Mouse (Mus musculus): ENCODE measurements around the gene Hmgcl. TPM values are rescaled to one million over a fixed set of nuclear protein-coding genes. Genes with fewer than 3 reads are reported as not detected.

The Hmgcl gene
- polyA plus RNA-seq (2015; fragmentation: Nextera tagmentation; extraction: Ambion mirVana), result 77.9 and 85.9 TPM in 2 replicates

GRCm38 (mm10) chr4:135946278-135946658 lies at the start of gene Hmgcl:
Gene Hmgcl (plus strand): TSS chr4:135946448.

GRCm38 (mm10) chr4:135920304-135921241 lies 25.7 kb upstream of the Hmgcl start, which contains the start of gene Fuca1:
Gene Fuca1 (plus strand): TSS chr4:135920735.

GRCm38 (mm10) chr4:135963457-135964193 lies 17.4 kb downstream of the Hmgcl start, which contains the start of gene Gale:
Gene Gale (plus strand): TSS chr4:135963727.

GRCm38 (mm10) chr4:135972556-135972906 lies 26.3 kb downstream of the Hmgcl start, which contains the start of gene Lypla2:
Gene Lypla2 (minus strand): TSS chr4:135972626.

GRCm38 (mm10) chr4:135986943-135987710 lies 40.9 kb downstream of the Hmgcl start, which contains the start of gene Pithd1:
Gene Pithd1 (minus strand): TSS chr4:135987264.

Other genes starting within 250 kb of the Hmgcl start
- 0.07 TPM in 1 of 2 replicates, not detected in the other for gene Il22ra1, start 218.3 kb upstream of the Hmgcl start, polyA plus RNA-seq (2015; fragmentation: Nextera tagmentation; extraction: Ambion mirVana)
- gene Myom3, start 186.7 kb upstream of the Hmgcl start, polyA plus RNA-seq (2015; fragmentation: Nextera tagmentation; extraction: Ambion mirVana), result 0.25 and 0.33 TPM in 2 replicates
- gene Srsf10, start 90.7 kb upstream of the Hmgcl start, polyA plus RNA-seq (2015; fragmentation: Nextera tagmentation; extraction: Ambion mirVana), result 169 and 170 TPM in 2 replicates
- 102 and 106 TPM in 2 replicates for gene Pnrc2, start 72.6 kb upstream of the Hmgcl start, polyA plus RNA-seq (2015; fragmentation: Nextera tagmentation; extraction: Ambion mirVana)
- gene Cnr2, start 51.1 kb upstream of the Hmgcl start, polyA plus RNA-seq (2015; fragmentation: Nextera tagmentation; extraction: Ambion mirVana), result 5.4 and 6.6 TPM in 2 replicates
- 51.0 and 58.0 TPM in 2 replicates for gene Fuca1, start 25.7 kb upstream of the Hmgcl start, polyA plus RNA-seq (2015; fragmentation: Nextera tagmentation; extraction: Ambion mirVana)
- gene Gale, start 17.3 kb downstream of the Hmgcl start, polyA plus RNA-seq (2015; fragmentation: Nextera tagmentation; extraction: Ambion mirVana), result 15.1 and 15.9 TPM in 2 replicates
- 68.9 and 77.7 TPM in 2 replicates for gene Lypla2, start 26.2 kb downstream of the Hmgcl start, polyA plus RNA-seq (2015; fragmentation: Nextera tagmentation; extraction: Ambion mirVana)
- 76.7 and 90.0 TPM in 2 replicates for gene Pithd1, start 40.8 kb downstream of the Hmgcl start, polyA plus RNA-seq (2015; fragmentation: Nextera tagmentation; extraction: Ambion mirVana)
- 22.0 and 23.2 TPM in 2 replicates for gene Eloa, start 75.3 kb downstream of the Hmgcl start, polyA plus RNA-seq (2015; fragmentation: Nextera tagmentation; extraction: Ambion mirVana)
- 401 and 421 TPM in 2 replicates for gene Rpl11, start 107.0 kb downstream of the Hmgcl start, polyA plus RNA-seq (2015; fragmentation: Nextera tagmentation; extraction: Ambion mirVana)
- gene Id3, start 197.0 kb downstream of the Hmgcl start, polyA plus RNA-seq (2015; fragmentation: Nextera tagmentation; extraction: Ambion mirVana), result 107 and 143 TPM in 2 replicates
- gene E2f2, start 225.9 kb downstream of the Hmgcl start, polyA plus RNA-seq (2015; fragmentation: Nextera tagmentation; extraction: Ambion mirVana), result 99.9 and 108 TPM in 2 replicates